Mouse (Mus musculus) kidney, adult 2 months (tissue): ENCODE measurements around the gene Rd3l. TPM values are rescaled to one million over a fixed set of nuclear protein-coding genes. Genes with fewer than 3 reads are reported as not detected.
A peak's percentile ranks its signal among the peaks of the same experiment; 100 is the strongest.
"Not testable (repeated sequence)": the region's sequence is repeated elsewhere in the genome, so short reads cannot be mapped to it uniquely, and the experiment has no call there.

Experiments
- DNase-seq: peaks from one replicate; pipeline ENCODE4 v3.0.0; 2021
- H3K27ac ChIP-seq: fragments of 200-500 bp; 2 replicates; pipeline ENCODE4 v1.5.1; 2012; ENCODE audit warnings: low read depth, low read length, control low read depth, inconsistent platforms; ENCODE audit not compliant: insufficient read depth
- H3K27me3 ChIP-seq: fragments of 200-500 bp; replicated peaks from 2 replicates; pipeline ENCODE4 v1.6.1; 2012; ENCODE audit warnings: mild to moderate bottlenecking, moderate library complexity, low read length, inconsistent platforms; ENCODE audit not compliant: control insufficient read depth, insufficient read depth
- H3K36me3 ChIP-seq: fragments of 200-500 bp; 2 replicates; pipeline ENCODE4 v1.6.1; 2012; ENCODE audit warnings: mild to moderate bottlenecking, moderate library complexity, low read length, inconsistent platforms; ENCODE audit not compliant: control insufficient read depth, insufficient read depth
- H3K4me1 ChIP-seq: fragments of 200-500 bp; 2 replicates; pipeline ENCODE4 v1.6.1; 2011; ENCODE audit warnings: low read length; ENCODE audit not compliant: control insufficient read depth, insufficient read depth
- H3K4me3 ChIP-seq: fragments of 200-500 bp; 2 replicates; pipeline ENCODE4 v1.5.1; 2011; ENCODE audit warnings: mild to moderate bottlenecking, low read depth, low read length, control low read depth; ENCODE audit not compliant: insufficient read depth
- CTCF ChIP-seq: fragments of 200-500 bp; conservative IDR thresholded peaks from 2 replicates; pipeline ENCODE4 v1.5.1; 2011; ENCODE audit warnings: low read depth, mild to moderate bottlenecking, control low read depth, low read length, moderate library complexity, mixed read lengths; ENCODE audit not compliant: insufficient read depth, insufficient read length
- POLR2A ChIP-seq: fragments of 200-500 bp; IDR thresholded peaks from one replicate; pipeline ENCODE4 v1.6.1; 2011; ENCODE audit warnings: low read depth, low read length, control low read depth
- WGBS: fragments of 180-500 bp; shearing (Covaris S2); methylation state at CpG from one replicate; pipeline ENCODE4 v1.1.7; 2018; 5-methylcytosine and 5-hydroxymethylcytosine counted together
- polyA plus RNA-seq: library from polyadenylated mRNA; depleted of rRNA; stranded (reverse); fragments of >200 nt; gene quantifications from 2 replicates; pipeline ENCODE4 v1.2.3, GENCODE M21; 2012

Gene Rd3l
- polyA plus RNA-seq, 1 experiment: not detected

DNA sequence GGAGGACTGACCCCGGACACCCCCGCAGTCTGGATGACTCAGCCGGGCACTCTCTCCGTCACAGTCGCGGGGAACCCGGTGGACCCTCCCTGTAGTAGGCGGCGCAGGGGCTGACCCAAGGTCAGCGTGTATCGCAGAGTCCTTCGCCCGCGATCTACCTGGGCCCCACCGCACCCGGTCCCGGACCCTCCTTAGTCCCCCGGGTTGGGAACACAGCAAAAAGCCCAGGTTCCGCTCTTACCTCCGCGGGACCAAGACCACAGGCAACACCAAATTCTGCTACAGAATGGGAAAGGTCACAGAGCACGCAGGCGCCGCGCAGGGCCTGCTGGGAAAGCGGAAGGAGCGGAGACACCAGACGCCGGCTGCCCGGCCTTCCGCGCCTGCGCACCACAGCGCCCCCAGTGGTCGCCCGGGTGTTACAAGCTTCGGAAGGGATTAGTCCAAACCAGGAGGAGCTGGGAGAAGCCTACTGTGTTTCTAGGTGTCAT, 14.4 kb downstream of the Rd3l start, which contains the start of gene Atp5mpl:
TSS of gene Atp5mpl (minus strand) at position 295 of the 491 bp plus-strand sequence.
- TF ChIP-seq POLR2A: peak; percentile 50
- peak; percentile 78 for TF ChIP-seq CTCF
- Histone ChIP-seq H3K4me1 (peaks cover 31% of the 10 kb centered on the region), H3K4me3 (peak within 1 kb of the TSS; percentile 79), H3K27ac (peak within 1 kb of the TSS; percentile 96), H3K36me3 (no peaks in the 10 kb centered on the region), H3K27me3 (no peaks in the 10 kb centered on the region)
- under 1% methylated on average over 37 of the region's 37 CpGs for WGBS
- DNase-seq: peak; percentile 97

DNA sequence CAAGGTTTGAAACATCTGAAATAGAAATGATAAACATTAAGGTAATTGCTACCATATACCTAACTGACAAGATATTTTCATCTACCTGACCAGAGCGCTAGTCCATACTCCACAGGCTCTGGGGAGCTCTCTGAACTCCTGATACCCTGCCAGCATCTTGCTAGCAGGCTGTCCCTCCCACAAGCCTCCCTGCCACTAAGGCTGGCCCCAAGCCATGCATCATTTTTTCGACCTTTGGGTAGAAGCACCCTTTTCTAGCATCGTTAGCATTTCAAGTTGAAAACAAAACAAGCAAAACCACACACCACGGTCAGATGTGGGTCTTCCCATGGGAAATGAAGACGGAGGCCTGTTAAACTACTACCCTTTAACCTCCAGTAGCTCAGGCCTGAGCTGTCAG, 17.8 kb downstream of the Rd3l start:
- H3K27ac ChIP-seq: no peak overlapping the region
- no peak overlapping the region for H3K4me3 ChIP-seq
- H3K27me3 ChIP-seq: no peaks in the 10 kb centered on the region
- no peak for TF ChIP-seq POLR2A
- no peak for TF ChIP-seq CTCF
- H3K36me3 ChIP-seq: no peaks in the 10 kb centered on the region; the same call in 1 of the 2 replicates
- 45% methylated on average over 5 of the region's 5 CpGs for WGBS
- H3K4me1 ChIP-seq: peaks cover 31% of the 10 kb centered on the region
- DNase-seq: peak; percentile 86

GRCm38 (mm10) chr12:111958101-111958865, 22.8 kb downstream of the Rd3l start:
- TF ChIP-seq POLR2A (no peak), CTCF (peak; percentile 89)
- Histone ChIP-seq H3K4me3 (no peak overlapping the region), H3K4me1 (peaks cover 1% of the 10 kb centered on the region; the same call in 1 of the 2 replicates), H3K27me3 (no peaks in the 10 kb centered on the region), H3K36me3 (no peaks in the 10 kb centered on the region; the same call in 1 of the 2 replicates), H3K27ac (no peak overlapping the region)
- DNase-seq: peak; percentile 79
- WGBS: 37% methylated on average over 9 of the region's 9 CpGs

- no peak overlapping the region for H3K4me3 ChIP-seq
- no peaks in the 10 kb centered on the region for H3K27me3 ChIP-seq
- H3K27ac ChIP-seq: no peak overlapping the region
- H3K4me1 ChIP-seq: peaks cover 3% of the 10 kb centered on the region; the same call in 1 of the 2 replicates
- no peak for TF ChIP-seq CTCF
- no peak for TF ChIP-seq POLR2A
- 71% methylated on average over 5 of the region's 5 CpGs for WGBS
- H3K36me3 ChIP-seq: no peaks in the 10 kb centered on the region; the same call in 1 of the 2 replicates
- peak; percentile 53 for DNase-seq
Measured at GRCm38 (mm10) chr12:111956173-111956572, 24.9 kb downstream of the Rd3l start.

DNA sequence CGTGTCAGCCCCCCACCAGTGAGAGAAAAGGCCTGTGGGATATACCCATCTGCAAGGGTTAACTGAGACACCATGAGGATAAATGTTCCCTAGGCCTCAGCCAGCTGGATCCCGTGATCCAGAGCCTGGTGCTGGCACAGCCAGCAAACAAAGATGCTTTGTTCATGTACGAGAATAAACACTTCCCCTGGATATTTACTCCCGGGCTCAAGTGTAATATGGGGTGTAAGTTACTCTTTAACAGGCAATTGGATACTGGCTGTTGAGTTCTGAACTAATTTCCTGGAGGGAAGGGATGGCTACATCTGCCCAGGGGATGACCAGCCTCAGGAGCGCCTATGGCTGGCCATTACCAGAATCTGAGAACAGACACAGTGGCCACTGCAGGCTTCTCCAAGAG, 29.4 kb downstream of the Rd3l start:
- 30% methylated on average over 5 of the region's 5 CpGs for WGBS

DNA sequence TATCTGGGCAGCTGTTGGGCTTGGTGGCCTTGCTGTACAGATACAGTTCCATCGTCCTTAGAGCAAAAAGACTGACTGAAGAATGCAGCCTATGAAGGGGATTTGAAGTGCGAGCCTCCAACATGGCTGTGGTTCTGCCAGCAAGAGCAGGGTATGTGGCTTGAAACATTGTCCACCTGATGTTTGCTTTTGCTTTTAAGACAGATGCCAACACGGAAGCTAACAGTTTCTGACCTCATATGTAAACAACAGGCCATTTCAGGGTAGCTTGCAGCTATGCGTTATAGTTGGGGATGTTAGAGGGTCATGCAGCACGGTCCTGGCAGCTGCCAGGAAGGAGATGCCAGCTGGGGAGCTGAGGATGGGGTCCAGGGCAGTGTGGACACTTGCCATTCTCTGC, 30.6 kb downstream of the Rd3l start:
- 82% methylated on average over 5 of the region's 5 CpGs for WGBS
- Histone ChIP-seq H3K4me1 (peaks cover 7% of the 10 kb centered on the region; the same call in 1 of the 2 replicates), H3K36me3 (no peaks in the 10 kb centered on the region), H3K27me3 (no peaks in the 10 kb centered on the region), H3K27ac (no peak overlapping the region), H3K4me3 (no peak overlapping the region)
- no peak for DNase-seq
- TF ChIP-seq POLR2A (no peak), CTCF (no peak)

More for the DNA sequence above, 29.4 kb downstream of the Rd3l start:
- peak; percentile 26 for DNase-seq
- Histone ChIP-seq H3K4me3 (no peak overlapping the region), H3K27ac (no peak overlapping the region), H3K27me3 (no peaks in the 10 kb centered on the region), H3K36me3 (no peaks in the 10 kb centered on the region), H3K4me1 (peaks cover 3% of the 10 kb centered on the region; the same call in 1 of the 2 replicates)
- TF ChIP-seq POLR2A (no peak), CTCF (no peak)

GRCm38 (mm10) chr12:111946716-111947115, 34.4 kb downstream of the Rd3l start:
- H3K4me3 ChIP-seq: no peak overlapping the region
- no peaks in the 10 kb centered on the region for H3K27me3 ChIP-seq
- TF ChIP-seq CTCF (peak; percentile 97), POLR2A (no peak)
- H3K4me1 ChIP-seq: peaks cover 11% of the 10 kb centered on the region; the same call in 1 of the 2 replicates
- peak; percentile 88 for DNase-seq
- H3K27ac ChIP-seq: peak overlapping the region; percentile 51
- WGBS: 35% methylated on average over 2 of the region's 2 CpGs
- H3K36me3 ChIP-seq: no peaks in the 10 kb centered on the region

DNA sequence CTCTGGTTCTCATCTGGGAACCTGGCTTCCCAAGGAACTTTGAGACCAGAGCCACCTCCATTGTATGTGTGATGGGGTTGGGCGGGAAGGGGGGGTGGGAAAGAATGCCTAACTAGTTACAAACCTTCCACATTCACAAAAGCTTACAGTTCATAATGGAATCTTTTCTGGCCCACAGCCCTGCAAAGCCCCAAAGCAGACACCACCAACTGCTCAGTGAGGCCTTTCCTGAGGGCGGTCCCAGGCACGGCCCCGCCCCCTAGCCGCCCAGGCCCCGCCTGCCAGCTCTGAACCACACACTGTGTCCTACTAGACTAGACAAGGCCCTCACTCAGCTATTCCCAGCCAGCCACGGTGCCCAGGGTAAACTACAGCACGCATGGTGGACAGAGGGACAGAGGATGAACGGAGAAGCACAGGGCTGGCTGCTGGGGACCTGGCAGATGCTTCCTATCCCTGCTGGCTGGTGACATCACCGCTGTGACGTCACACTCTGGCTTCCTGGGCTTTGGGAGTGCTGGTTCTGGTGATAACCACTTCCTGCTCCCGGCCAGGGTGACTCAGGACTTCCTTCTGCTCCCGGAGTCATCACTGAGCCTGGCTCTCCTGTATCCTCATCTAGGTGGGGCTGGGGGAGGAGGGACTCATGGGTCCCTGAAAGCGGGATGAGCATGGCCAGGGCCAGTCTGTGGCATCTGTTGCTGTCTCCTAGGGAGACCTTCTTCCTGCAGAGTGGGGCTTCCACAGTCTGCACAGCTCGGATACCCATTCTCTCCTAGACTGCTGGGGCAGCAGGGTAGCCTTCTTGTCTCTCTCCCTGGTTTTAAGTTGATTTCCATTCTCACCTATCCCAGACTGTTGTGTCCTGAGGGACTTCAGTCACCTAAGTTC, 35.1 kb downstream of the Rd3l start:
- H3K27me3 ChIP-seq, H3K4me3 ChIP-seq, H3K36me3 ChIP-seq, DNase-seq: not testable (repeated sequence)
- peaks cover 11% of the 10 kb centered on the region; the same call in 1 of the 2 replicates for H3K4me1 ChIP-seq
- H3K27ac ChIP-seq: peak overlapping the region; percentile 51
- WGBS: 57% methylated on average over 12 of the region's 15 CpGs
